8 mouse cellular contexts compared by ENCODE assay signal in genomic region chr7:96575202-96575650, GRCm38 (mm10).
DNase-seq lines count a peak whose midpoint lies in the region; ATAC-seq lines count a peak whose summit lies in the region.

No protein-coding gene starts in this region.

- peak; percentile 87 for DNase-seq in 3T3-L1 (ENCODE audit: low read depth, low spot score)
- DNase-seq in cerebellum, adult 11-12 months: peak; percentile 93
- DNase-seq in heart, postnatal 36 days: peak; percentile 75 to 76
- DNase-seq in layer of hippocampus, adult 9-10 months (ENCODE audit: low spot score): peak; percentile 77
- peak; percentile 81 for DNase-seq in lung, postnatal 14 days
- peak; percentile 97 for DNase-seq in telencephalon, adult 2 months (ENCODE audit: low read depth, low spot score)
- DNase-seq in T-cell, adult 2 months (ENCODE audit: low spot score): no peak

- peak; percentile 90 for ATAC-seq in frontal cortex, adult (ENCODE audit: low TSS enrichment)

- intact Hi-C loops in heart, postnatal 36 days (cut with DNase I): no loop called here
